Mouse (Mus musculus) lung, postnatal 0 days (tissue): ENCODE data around the gene Kcna7.

Source experiments
- CTCF ChIP-seq: IDR thresholded peaks from 2 replicates; pipeline ENCODE4 v1.5.1; 2016; ENCODE audit warnings: antibody characterized with exemption, mild to moderate bottlenecking
- EP300 ChIP-seq: IDR thresholded peaks from 2 replicates; pipeline ENCODE4 v1.6.1; 2016; ENCODE audit warnings: antibody characterized with exemption, mild to moderate bottlenecking, control low read depth

- TF ChIP-seq CTCF (no peak), EP300 (no peak)
These were observed 28.4 kb downstream of the Kcna7 start for GRCm38 (mm10) chr7:45433835-45434202.
